Mouse (Mus musculus): ENCODE data around the gene Abhd10. TPM values are rescaled to one million over a fixed set of nuclear protein-coding genes. Genes with fewer than 3 reads are reported as not detected.

Abhd10 gene
- polyA plus RNA-seq, 1 experiment: 6.9 TPM

GRCm38 (mm10) chr16:45724742-45725102 is 18.0 kb downstream of the Abhd10 start:
- DNase-seq (ENCODE audit: low read depth): no peak

GRCm38 (mm10) chr16:45724061-45724741 is 18.6 kb downstream of the Abhd10 start, which contains the start of gene Tagln3:
Tagln3 (minus strand) TSS chr16:45724608.
- no peak for DNase-seq (ENCODE audit: low read depth)

DNA sequence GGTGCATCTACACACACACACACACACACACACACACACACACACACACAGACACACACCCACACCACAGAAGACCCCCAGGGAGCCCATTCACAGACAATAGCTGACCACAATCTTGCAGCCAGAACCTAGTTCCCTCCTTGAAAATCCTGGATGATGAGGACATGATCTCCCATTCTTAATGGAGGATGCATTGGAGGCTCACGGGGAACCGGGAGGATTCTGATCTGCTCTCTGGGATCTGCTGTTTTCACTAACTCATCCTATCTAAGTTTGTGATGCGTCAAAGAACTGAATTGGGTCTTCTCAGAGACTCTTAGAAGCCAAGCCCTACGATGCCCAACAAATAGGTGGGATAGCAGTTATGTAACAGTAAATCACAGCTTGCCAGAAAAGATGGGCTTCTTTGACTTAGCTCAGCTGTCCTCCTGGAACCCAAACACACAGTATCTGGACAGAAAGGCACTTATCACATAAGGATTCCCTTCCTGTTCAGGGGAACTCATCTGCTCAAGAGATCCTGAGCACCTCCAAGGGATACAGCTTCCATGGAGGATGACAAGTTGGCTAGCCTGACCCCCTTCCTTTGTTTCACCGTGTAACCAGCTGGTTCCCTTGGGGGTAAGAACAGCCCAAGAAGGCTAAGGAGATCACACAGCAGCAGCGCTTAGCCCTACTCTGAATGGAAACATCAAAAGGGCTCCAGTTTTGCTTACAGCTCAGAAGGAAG is 19.4 kb downstream of the Abhd10 start:
- DNase-seq (ENCODE audit: low read depth): no peak

GRCm38 (mm10) chr16:45722460-45722951 is 20.2 kb downstream of the Abhd10 start:
- DNase-seq (ENCODE audit: low read depth): no peak

DNA sequence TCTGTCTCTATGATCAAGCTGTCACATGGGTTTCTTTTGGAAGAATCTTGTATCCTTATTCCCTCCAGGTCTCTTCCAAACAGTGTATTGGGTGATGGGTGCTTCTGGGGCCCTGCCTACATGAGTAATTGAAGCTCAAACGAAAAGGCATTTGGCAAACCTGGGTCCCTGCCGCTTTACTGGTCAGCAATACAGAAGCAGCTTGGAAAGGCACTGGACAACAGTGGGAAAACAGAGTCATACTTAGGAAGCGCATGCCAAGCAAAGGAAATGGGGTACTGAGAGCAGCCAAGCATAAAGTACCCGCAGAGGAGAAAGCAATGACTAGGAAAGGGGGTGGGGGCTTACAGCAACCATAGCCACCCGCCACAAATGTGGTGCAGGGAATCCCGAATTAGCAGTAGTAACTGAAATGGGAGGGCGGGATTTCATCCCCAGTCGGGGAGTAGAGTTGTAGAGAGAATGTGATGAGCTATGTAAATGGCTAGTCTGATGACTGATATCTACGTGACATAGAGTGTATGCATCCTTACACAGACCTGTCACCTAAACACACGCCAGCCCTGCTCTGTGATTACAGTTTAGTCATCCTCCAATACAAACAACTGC is 22.6 kb downstream of the Abhd10 start:
- no peak for DNase-seq (ENCODE audit: low read depth)

- no peak for DNase-seq (ENCODE audit: low read depth)
Observed at GRCm38 (mm10) chr16:45718296-45718695, 24.5 kb downstream of the Abhd10 start.

GRCm38 (mm10) chr16:45714489-45715150 is 28.1 kb downstream of the Abhd10 start:
- no peak for DNase-seq (ENCODE audit: low read depth)

DNA sequence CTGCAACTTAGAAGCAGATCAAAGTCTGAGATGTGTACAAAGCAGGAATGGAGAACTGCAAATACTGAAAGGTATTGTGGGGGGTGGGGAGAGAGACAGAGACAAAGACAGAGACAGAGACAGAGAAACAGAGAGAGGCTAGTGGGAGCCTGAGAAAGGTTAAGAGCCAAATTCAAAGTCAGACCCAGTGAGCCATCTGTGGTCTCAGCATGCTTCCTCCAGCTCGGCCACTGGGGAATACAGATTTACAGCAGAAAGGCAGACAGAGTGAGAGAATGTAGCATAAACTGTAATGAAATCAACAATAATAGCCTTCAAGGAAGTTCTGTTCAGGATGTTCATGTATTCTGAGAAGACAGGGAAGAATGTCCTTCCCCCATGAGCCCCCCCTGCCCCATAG is 28.9 kb downstream of the Abhd10 start:
- DNase-seq (ENCODE audit: low read depth): no peak

DNA sequence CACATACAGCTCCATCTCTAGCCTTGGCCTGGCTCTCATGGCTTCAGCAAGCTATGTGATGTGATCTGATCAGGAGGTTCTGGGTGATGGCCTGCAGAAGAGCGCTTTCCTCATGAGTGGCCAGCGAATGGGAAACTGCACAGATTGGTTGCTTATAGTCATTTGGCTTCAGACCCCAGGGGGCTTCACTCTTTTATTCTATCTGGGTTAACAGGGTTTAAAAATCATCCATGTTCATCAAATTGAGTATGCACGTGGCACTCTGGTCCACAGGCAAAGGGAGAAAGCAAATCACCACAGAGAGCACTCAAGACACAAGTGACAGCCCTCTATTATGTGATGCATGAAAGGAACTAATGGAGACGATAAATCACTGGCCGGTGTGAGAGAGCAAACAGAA is 29.5 kb downstream of the Abhd10 start:
- DNase-seq (ENCODE audit: low read depth): no peak

DNA sequence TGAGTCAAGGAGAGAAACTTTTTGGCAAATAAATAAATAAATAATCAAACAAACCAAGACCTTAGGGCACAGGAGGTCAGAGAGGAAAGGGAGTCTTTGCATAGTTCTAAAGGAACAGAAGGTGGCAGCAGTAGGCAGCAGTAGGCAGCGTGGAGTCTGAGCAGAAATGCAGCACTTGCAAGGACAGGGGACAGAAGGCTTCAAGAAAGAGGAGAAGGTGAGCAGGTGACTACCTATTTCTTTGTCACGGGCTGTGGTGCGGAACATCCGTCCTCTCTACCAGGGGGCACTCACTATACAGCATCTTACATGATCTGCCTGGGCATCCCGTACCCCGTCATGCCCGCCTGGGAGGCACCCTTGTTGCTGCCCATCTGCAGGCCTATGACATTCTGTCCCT is 31.5 kb downstream of the Abhd10 start:
- no peak for DNase-seq (ENCODE audit: low read depth)

- no peak for DNase-seq (ENCODE audit: low read depth)
Observed at GRCm38 (mm10) chr16:45699301-45699700, 43.5 kb downstream of the Abhd10 start.

DNA sequence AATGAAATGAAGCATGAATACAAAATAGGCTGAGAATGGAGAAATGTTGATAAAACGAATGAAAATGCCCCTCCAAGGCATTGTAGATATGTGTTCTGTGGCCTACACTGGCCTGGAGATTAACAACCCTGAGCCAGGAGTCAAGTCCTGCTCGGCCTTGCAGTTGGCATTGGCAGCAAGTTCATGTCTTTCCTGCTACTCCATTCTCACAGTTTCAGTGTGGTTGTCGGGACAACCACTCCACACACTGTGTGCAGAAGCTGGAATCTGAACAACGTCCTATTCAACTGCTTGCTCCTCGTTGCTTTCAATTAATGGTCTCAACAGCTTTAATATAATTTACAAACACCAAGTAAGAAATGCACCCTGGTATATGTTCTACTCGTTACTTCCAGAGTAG is 44.8 kb downstream of the Abhd10 start:
- no peak for DNase-seq (ENCODE audit: low read depth)

DNA sequence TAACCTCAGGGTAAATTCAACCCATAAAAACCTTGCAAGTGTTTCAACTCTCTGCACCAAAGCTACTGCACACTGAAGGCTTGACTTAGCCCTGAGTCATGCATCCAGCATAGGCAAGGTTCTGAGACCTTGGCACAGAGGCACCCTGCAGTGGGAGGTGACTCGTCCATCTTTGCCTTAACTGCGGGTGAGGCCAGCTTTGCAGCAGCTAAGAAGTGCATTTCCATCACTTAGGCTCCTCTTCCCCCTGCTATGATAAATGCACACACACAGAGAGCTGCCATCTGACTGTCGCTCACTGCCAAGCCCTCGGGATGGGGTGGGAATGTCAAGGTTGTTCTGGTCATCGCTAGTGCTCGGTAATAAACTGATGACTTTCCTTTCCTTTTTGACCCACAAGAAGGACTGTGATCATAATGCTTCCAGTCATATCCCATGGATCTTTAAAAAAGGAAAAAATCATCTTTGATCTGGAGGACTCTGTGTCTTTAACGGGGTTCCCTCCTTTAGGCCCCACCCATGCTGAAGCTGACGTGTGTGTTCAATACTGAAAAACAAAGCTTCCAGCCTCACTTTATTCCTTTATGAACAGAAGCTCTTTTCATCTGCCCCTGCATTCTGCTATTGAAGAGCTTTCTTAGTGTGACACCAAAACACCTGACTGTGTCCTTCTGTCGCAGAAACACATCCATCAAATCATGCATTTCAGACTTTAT is 47.2 kb downstream of the Abhd10 start:
- DNase-seq (ENCODE audit: low read depth): no peak

GRCm38 (mm10) chr16:45693558-45693957 is 49.2 kb downstream of the Abhd10 start, which contains the start of gene Tmprss7:
Tmprss7 (minus strand) TSS chr16:45693658.
- no peak for DNase-seq (ENCODE audit: low read depth)

DNA sequence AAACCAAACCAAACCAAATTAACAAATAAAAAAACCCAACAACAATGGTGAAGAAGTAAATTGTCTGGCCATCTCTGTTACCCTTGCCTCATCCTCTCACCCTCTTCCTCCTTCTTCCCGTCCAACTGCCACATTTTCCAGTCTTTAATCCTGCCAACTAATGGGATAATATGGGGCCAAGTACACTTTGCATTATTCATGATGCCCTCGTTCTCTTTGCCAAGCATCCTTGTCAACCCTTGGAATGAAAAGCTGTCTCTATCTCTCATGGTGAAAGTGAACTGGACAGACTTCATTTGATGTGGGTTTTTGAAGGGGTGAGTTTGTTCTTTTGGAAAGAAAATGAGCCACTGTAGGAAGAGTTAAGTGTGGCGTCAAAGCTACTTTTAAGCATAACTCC is 49.9 kb downstream of the Abhd10 start:
- DNase-seq (ENCODE audit: low read depth): no peak

GRCm38 (mm10) chr16:45690178-45690577 is 52.6 kb downstream of the Abhd10 start:
- no peak for DNase-seq (ENCODE audit: low read depth)

- DNase-seq (ENCODE audit: low read depth): no peak
Observed at GRCm38 (mm10) chr16:45686833-45687232, 55.9 kb downstream of the Abhd10 start.

GRCm38 (mm10) chr16:45685295-45685694 is 57.5 kb downstream of the Abhd10 start:
- no peak for DNase-seq (ENCODE audit: low read depth)

GRCm38 (mm10) chr16:45684815-45685214 is 57.9 kb downstream of the Abhd10 start:
- DNase-seq (ENCODE audit: low read depth): no peak
